Comparison of ENCODE assay signal across 8 mouse cellular contexts in the genomic region with DNA sequence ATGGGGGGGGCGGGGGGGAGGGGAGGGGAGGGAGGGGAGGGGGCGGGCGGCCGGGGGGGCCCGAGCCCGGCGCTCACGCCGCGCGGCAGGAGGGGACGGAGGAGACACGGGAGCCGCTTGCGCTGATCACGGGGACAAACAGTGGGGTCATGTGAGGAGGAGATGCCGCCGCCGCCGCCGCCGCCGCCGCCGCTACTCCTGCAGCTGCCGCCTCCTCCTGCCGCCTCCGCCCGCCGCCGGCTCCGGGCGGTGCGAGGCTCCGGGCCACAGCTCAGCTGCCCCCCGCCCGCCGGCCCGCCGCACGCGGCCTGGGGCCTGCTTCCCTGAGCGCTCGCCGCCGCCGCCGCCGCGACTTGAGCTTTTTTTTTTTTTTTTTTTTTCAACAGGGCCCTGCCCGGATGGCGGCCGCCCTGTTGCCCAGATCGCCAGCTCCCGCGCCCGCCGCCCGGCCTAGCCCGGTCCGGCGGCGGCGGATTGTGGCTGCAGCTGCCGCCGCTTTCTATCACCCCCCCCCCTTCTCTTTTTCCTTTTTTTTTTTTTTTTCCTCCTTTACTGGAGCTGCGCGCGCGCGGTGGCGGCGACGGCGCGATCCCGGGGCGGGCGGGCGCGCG. TPM values are rescaled to one million over a fixed set of nuclear protein-coding genes. Genes with fewer than 3 reads are reported as not detected.
A peak's percentile ranks its signal among the peaks of the same experiment; 100 is the strongest.
DNase-seq lines count a peak whose midpoint lies in the region; ATAC-seq and TF ChIP-seq lines count a peak whose summit lies in the region.

A gene (minus strand): TSS at position 48 of the 611 bp plus-strand sequence.

- H3K27ac ChIP-seq in hindbrain, embryonic 13.5 days = peak within 1 kb of the TSS; percentile 99
- H3K27ac ChIP-seq in left cerebral cortex, adult 2 months = peak within 1 kb of the TSS; percentile 100

- peak within 1 kb of the TSS; percentile 84 for H3K4me2 ChIP-seq in hindbrain, embryonic 13.5 days

- peaks cover 33% of the 10 kb centered on the region for H3K36me3 ChIP-seq in hindbrain, embryonic 13.5 days

- H3K4me1 ChIP-seq in hindbrain, embryonic 13.5 days (replicated peaks) = peaks cover 40% of the 10 kb centered on the region

- H3K27me3 ChIP-seq in hindbrain, embryonic 13.5 days = no peaks in the 10 kb centered on the region

- peak within 1 kb of the TSS; percentile 99 for H3K9ac ChIP-seq in hindbrain, embryonic 13.5 days

- 2% methylated on average over 11 of the region's 82 CpGs for WGBS in hindbrain, embryonic 13.5 days

- DNase-seq in ZHBTc4 (ENCODE audit: low read depth, low spot score) = peak; percentile 88
- peak; percentile 85 to 89 for DNase-seq in cerebellum, postnatal 14 days
- peak; percentile 57 to 63 for DNase-seq in frontal cortex, postnatal 25 days (ENCODE audit: low spot score in 2 of 2)
- DNase-seq in left cerebral cortex, adult 2 months (ENCODE audit: extremely low spot score in 1 of 2, low spot score in 2 of 2) = peak; percentile 79 to 84
- DNase-seq in right cerebral cortex, postnatal 14 days = peak; percentile 88
- DNase-seq in yolk sac, embryonic 10.5 days (ENCODE audit: low spot score) = peak; percentile 87

- peak within 1 kb of the TSS; percentile 93 for H3K4me3 ChIP-seq in hindbrain, embryonic 13.5 days
- H3K4me3 ChIP-seq in left cerebral cortex, adult 2 months = peak within 1 kb of the TSS; percentile 75

- no peak for TF ChIP-seq CTCF in left cerebral cortex, adult 2 months (IDR thresholded peaks at IDR 0.05)

- ATAC-seq in hindbrain, embryonic 13.5 days (ENCODE audit: low FRiP score) = peak; percentile 40
- peak; percentile 41 for ATAC-seq in megakaryocyte, adult 5-6 weeks (ENCODE audit: poor library complexity, severe bottlenecking)

- H3K9me3 ChIP-seq in hindbrain, embryonic 13.5 days = no peaks in the 10 kb centered on the region

- intact Hi-C loops in left cerebral cortex, adult 2 months (cut with DNase I) = loop anchor here (1.0 to 5.0 kb wide), 4 partner anchors 60 to 370 kb away; a partner anchor contains a TSS

RNA-seq across cellular contexts. Expression of the gene that starts here (rescaled TPM):
- 25.9 and 26.0 TPM in 2 replicates for polyA plus RNA-seq in hindbrain, embryonic 13.5 days (2015; fragmentation: Nextera tagmentation; extraction: Ambion mirVana)
- 100 to 1,000 TPM; 131 to 134 TPM for total RNA-seq in left cerebral cortex, adult 2 months (2021)
- 145 and 150 TPM in 2 replicates for total RNA-seq in megakaryocyte, adult 5-6 weeks (2015)
- 193 and 226 TPM in 2 replicates for total RNA-seq in megakaryocyte, adult 5-6 weeks (2017)

Comparison
In these comparisons a context has a peak if more than half of its experiments do, and no peak if none do; other contexts are left out.
1. Peak in every context shown above with its lines: DNase-seq, ATAC-seq, H3K4me3 ChIP-seq and H3K27ac ChIP-seq.